Mouse (Mus musculus) heart, adult 18-20 months (tissue): Measurements from ENCODE around the gene Prickle1. TPM values are rescaled to one million over a fixed set of nuclear protein-coding genes. Genes with fewer than 3 reads are reported as not detected.

Experiments
- DNase-seq, 2 experiments: peaks; one replicate each; pipeline ENCODE4 v3.0.0; 2021 to 2022; ENCODE audit warnings: mixed read lengths in 1 of 2
- total RNA-seq, 2 experiments: library from RNA; stranded (reverse); gene quantifications; 2 replicates each; pipeline ENCODE4 v1.2.3; 2021

The Prickle1 gene
- total RNA-seq, 2 experiments from 2014 or later: 9.1 to 9.5 TPM

DNA sequence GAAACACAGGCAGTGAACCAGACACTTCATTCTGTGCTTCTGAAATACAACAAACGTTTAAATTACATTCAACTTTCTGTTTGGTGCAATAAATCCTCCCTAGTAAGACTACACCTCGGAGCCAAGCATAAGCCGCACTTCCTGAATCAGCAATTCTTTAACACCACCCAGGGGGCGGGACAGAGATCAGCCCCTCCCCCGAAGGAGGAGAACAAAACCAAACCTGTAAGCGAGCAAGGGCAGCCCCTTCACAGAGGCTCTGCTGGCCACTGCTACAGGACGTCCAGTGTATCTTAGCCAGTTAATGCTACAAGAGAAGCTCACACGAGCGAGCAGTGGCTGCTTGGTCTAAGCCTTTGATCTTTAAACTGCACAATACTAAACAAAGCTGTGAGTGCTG is 43.5 kb downstream of the Prickle1 start:
- DNase-seq: peak; percentile 43 to 68

DNA sequence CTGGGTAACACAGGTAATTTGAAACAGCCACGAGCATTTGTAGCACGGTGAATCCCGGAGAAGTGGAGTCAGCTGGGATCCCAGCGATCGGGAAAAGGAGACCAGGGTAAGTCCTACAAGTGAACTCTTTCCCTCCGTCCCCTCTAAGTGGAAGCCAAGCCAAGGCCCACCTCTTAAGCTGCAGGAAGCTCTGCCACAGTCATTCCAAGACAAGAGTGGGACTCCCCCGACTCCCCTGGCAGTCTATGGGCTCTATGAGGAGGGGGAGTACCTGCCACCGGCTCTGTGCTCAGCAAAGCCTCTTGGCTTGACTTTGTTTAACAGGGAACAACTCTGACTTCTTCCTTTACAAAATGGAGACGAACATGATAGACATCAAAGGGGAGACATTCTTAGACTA is 47.4 kb downstream of the Prickle1 start:
- no peak for DNase-seq

DNA sequence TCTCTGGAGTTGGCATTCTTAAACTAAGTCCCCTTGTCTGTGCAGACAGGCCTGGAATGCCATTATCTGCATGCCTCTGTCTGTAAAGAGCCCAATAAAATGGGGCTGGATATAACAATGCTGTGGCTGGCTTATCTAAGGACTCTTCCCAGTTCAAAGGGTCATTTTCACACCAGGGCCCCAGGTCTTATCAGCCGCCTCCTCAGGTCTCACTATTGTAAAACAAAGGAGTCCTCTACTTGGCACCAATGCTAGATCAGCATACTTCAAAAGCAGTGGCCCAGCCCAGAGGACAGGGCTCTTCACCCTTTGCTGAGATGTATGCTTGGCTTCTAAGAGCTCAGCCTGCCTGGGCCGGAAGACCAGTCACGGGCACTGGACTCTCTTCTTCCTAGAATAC is 56.3 kb downstream of the Prickle1 start:
- DNase-seq: no peak

DNA sequence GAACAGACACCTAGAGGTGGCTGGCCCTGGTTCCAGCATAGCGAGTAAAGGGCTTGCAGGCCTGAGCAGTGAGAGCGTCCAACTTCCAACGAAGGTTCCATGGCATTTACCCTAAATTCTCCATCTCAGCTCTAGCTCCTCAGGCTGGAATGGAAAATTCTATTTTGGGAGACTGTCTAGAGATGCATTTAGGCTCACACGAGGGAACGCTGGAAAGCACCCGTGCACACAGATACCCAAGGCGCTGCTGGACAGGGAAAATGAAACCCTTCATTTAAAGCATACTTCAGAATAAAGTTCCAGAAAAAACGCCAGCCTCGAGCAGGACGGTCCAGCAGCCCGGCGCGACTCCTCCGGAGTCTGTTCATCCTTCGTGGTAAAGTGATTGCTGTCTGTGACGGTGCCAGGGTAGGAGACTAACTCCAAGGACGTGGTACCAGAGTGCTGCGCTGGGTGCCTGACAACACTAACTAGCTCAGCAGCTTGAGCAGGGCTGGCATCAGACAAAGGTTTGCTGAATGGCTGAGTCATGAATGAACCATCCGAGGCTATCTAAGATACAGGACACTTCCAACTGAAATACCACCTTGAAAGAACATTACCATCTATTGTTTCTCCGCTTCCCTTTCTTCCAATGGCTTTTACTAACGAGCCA is 57.0 kb downstream of the Prickle1 start:
- peak in 1 of 2 experiments; percentile 40 for DNase-seq

DNA sequence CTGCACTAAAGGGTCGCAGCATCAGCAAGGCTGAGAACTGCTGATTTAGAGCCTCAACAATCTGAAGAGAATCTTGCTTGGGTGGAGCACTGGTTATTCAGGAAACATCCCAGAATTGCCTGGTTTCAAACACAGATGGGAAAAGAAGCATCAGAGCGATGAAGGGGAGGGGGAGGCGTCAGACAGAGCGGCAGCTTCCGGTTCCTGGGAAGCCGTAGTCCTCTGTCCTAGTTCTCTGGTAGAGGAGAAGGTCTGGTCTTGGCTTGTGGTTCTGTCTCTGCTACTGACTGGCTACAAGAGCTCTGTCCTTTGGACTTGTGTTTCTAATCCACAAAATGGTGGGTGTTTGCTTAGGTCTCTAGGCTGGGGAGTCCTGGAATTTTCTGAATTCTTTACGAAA is 57.9 kb downstream of the Prickle1 start:
- DNase-seq: no peak

DNA sequence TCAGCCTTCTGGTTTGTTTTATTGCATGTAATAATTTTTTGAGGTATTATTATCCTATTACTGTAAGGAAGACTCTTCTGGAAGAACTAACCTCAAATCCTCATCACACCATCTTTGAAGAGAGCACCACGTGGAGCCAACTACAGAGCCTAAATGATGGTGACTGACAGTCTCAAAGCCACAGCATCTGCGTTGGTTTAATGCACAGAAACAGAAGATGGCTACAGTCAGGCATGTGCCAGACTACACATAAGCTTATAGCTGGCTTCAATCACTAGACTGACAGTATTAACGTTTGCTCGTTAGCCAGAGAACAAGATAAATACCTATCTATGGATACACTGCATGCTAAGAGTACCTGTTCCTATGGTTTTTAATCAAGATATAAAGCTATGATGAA is 59.5 kb downstream of the Prickle1 start:
- DNase-seq: no peak

DNA sequence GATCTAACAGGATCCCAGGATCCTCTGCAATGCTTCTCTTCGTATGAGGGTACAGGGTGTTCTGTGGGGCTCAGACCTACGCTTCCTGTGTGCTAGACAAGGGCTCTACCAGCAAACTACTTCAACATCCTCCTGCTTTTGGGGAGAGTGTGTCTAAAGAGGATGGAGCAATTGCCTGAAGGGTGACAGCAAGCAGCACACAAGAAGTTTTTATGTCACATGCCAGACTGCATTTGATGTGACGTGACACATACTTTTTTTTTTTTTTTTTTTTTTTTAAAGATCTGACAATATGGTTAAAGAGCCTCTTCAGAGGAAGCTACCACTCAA is 65.0 kb downstream of the Prickle1 start:
- no peak for DNase-seq

DNA sequence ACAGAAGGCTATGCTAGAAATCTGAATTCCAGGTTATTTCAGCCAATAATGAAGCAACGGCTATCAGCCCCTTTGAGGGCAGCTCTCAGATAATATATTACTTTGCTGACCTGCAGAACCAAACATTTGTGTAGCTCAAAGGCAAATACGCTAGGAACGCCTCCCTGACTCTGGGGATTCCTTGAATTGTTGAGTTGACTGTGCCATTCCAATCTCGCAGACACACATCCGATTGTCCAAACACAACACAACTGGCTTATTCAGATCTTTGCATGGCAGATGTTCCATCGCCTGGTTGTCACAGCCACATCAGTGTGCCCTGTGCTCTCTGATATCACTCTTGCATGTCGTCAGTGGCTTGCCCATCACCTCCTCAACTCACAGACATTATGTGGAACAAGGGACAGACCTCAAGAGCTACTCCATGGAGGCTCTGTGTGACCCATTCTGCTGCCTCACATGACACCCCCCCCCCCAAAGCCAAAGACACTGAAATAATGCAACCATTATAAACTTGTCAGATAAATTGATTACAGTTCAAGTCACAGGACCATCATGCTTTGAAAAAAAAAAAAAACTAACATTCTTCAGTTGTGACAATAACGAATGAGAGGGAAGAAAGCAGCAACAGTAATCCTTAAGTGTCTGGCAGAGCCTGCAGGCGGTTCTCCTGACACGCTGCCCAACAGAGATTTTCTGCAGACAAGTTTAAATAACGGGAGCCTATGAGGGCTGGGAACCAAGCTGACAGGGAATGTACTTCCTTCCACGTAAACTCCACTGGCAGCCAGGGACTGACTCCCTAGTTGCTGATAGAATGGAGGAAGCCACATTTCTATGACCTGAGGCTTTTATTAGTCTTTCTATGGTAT is 65.6 kb downstream of the Prickle1 start:
- DNase-seq: peak in 1 of 2 experiments; percentile 17

DNA sequence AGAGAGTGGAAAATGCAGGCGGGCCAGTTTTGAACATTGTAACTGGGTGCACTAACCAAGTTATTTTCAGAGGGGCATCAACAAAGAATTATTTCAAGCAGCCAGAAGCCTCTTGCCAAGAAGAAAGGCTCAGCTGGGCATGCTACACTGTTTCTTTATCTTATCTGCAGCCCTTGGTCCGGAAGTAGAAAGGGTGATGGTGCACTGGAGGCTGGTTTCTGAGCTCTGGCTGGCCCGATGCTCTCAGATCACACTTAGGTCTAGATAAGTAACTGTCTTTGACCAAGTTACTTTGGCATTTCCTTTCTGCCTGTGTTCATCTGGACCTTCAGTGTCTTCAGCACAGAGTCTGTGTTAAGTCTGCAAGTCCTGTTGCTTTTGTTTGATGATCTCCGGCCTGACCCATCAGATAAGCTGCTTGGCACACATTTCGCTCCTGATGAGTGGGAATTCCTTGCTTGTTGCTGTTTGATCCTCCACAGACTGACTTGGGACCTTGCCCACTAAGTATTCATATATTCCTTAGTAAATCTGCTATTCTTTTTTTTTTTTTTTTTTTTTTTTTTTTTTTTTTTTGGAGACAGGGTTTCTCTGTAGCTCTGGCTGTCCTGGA is 70.3 kb downstream of the Prickle1 start:
- peak; percentile 24 to 33 for DNase-seq

DNA sequence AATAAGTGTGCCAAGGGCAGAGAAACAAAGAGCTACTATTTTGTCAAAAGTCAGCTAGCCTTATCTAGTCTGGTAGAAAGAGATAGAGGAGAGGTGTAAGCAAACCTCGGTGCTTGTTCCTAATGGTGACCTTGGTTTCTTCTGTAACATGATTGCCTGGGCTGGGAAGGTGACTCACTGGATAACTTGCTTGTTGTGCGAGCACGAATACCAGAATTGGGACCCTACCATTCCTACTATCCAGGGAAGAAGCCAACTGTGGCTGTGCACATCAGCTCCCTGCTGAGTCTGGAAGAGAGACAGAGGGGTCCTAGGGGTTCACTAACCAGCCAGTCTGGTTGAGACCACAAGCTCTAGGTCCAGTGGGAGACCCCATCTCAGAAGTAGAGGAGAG is 73.9 kb downstream of the Prickle1 start:
- DNase-seq: peak in 1 of 2 experiments; percentile 18

DNA sequence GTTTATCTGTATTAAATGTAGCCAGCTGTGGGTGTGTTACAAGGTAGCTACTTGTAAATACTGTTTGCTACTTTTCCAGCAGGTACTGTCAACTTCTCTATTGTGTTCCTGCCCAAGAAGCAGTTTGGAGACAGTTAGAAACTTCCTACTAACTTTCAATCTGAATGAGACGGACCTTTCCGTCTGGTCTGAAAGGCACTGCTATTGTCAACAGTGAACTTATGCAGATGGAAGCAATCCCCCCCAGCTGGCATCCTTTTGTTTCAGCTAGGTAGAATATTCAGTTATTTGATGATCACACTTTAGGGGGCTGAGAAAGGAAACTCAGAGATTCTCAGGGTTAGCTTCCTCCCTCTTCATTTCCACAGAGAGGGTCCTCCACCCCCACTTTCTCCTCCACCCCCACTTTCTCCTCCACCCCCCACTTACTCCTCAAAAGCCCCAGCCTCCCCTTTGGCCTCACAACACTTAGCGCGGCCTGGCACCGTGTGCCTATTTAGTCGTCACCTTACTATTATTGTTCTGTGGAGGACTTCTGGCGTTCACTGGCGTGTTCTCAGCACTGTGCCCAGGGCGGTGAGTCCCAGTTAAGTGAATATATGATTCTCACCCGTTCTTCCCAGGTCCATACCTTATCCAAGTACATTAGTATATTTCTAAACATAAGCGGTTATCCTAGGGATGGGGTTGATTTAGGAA is 74.5 kb downstream of the Prickle1 start:
- peak; percentile 41 to 43 for DNase-seq

DNA sequence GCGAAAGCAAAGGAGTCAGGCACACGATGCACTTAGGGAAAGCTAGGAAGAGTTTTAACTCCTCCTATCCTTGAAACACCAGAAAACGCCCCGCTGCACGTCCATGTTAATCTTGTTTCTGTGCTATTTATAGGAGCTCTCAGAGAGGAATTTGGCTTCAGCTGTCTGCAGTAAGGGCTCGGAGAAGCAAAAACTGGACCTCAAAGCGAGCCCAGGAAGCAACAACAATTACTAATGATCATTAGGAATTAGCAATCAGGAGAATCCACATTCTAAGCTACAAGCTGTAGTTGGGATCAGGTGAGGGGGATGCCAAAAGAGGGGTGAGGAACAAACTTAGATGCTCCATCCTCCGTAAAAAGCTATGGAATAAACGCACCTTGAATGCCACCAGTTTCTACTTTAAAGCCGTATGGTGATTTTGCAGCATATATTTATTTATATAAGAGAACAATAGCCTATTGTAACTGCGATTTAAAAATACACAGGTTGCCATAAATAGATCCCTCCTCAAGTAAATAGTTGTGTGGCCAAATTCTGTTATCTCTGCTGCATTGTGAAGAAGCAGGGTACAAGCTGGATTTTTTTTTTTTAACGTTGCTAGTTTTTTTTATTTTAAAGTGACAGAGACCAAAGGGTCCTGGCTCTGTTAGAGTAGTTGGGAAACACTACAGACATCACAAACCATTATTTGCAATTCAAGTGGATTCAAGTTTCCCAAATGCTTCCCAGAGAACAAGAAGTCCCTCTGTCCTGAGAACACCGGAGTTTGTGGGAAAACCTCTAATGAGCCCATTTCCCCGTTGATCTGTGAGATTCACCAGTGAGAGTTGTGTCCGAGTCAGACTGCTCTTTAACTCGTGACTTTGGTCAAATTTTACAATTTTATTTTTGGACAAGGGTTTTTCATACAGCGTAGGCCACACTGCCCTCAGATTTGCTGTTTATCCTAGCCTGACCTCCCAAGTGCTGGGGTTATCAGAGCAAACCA is 75.6 kb downstream of the Prickle1 start:
- DNase-seq: peak; percentile 65 to 66

DNA sequence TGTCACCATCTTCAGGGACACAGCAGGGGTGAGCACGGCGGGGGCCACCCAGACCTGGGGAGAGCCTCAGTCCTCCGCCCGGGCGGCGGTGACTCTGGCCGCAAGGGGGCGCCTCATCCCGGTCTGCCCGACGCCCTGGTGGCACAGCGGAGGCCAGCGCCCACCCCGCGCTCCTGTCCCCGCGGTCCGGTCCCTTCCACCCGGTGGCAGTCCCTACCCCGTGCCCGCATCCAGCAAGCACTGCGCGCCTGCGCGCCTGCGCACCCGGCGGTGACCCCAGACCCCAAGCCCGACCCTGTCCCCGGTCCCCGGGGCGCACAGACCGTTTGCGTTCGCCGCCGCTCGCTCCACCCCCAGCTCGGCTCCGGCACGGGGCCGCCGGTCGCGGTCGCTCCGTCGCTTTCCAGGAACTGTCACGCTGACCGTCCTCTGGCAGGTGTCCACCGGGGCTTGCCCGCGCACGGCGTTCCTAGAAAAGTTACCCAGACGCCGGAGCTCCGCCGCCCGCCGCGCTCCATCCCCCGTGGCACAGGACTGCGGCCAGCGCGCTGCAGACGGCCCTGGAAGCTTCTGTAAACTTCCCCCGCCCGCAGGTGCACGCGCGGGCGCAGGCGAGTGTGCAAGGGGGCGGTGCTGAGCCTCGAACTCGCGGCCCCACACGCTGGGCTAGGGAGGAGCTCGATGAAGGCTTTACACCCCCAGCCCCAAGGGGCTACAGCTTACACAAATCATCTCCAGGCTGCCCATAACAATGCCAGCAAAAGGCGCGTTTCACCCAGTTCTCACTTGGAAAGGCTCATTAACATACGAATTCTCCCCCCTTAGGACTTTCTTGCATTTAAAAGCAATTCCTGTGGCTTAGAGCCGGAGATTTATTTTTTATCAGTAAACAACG is 76.5 kb downstream of the Prickle1 start:
- DNase-seq: peak; percentile 89 to 92

DNA sequence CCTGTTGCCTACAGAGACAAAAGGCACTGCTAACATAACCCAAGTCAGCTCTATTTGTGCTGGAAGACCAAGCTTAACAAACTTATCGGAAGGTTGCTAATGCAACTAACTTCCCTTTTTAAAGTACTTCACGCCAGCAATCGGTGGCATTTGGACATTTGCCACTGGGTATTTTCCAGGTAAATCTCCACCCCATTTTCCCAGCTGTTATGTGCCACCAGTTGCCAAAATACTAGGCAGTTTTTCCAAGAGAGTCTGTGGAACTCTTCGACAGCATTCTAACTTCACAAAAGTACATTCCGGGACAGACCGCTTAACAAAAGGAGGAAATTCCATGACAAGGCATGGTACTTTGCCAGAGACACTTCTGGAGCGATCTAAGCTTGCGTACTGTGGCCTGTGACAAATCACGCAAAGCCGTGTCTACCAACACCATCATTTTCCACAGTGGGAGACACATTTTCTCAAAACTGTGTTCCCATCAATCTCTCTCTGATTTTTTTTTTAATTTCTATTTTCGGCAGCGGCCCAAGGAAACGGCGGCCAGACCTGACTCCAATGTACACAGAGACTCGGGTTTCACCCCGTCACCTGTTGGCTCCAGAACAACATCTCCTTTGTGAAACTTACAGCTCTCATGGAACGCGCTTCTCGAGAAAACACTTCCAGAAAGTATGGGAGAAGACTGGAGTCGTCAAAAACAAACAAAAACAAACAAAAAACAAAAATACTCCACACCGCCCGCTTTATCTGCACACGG is 77.4 kb downstream of the Prickle1 start:
- peak; percentile 77 to 81 for DNase-seq

DNA sequence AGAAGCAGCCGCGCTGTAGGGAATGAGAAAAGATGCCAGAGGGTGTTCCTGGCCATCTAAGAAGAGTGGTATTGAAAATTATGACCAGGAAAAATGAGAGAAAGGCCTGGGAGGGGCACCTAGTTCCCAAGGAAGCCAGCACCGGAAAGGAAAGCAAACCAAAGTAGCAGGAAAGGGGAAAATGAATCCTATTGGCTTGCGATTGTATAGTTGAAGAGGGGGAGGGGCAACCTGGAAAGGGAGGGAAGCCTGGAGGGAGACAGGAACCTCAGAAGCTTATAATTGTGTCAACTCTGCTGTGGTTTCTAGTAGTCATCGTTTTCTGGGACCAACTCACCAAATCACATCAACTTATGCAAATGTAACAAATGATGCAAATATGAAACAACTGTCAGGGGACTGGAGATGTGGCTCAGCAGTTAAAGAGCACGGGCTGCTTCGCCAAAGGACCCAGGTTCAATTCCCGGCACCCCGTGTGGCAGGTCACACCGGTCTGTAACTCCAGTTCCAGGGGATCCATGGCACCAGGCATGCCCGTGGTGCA is 78.6 kb downstream of the Prickle1 start:
- DNase-seq: peak in 1 of 2 experiments; percentile 28

DNA sequence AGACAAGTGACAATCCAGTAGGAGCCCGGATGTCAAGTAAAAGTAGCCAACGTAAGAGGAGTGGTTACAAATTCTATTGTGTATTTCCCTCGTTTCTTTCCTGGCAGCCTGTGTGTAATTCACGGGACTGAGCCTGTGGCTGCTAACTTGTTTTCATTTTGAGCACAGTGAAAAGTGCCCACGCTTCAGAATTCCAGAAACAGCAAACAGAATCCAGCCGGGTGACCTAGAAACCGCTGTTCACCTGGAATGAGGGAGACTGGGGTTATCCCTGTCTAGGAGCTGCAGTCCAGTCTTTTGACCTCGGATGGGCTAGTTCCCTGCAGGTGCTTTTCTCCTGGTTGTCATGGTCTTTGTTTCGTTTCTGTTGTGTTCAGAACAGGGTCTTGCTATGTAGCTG is 80.4 kb downstream of the Prickle1 start:
- DNase-seq: no peak

DNA sequence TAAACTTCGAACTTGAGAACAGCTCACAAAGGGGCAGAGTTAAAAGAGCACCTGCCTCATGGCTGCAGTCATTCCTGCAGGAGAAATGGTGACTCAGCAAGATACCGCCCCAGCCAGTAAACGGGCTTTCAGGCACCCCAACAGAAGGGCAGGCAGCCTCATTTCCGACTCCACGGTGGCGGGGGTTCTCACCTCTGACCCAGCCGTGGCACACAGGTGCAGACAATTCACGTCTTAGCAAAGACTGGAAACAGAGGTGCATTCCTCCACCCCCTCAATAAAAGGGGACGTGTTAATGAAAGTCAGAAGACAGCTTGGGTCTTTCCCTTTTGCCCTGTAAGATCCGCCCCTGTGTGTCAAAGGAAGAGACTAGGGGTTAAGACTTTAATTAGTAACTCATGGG is 81.8 kb downstream of the Prickle1 start:
- peak in 1 of 2 experiments; percentile 29 for DNase-seq

DNA sequence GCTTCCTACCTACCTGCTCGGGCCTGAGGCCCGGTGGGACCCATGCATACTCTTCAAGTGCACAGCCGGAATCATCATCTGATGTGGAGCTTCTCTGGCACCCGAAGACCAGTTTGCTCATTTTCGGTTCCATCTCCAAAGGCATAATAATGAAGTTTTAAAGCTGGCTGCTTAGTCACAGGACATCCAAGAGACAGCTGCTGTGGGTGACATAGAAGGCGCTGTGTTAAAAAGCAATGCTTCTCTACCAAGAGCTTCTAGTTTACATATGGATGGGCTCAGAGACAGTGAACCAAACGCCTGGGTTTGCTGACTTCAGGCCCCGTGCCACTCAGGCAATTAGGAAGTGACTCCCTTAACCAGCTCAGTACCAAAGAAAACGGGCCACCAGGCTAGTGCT is 83.3 kb downstream of the Prickle1 start:
- no peak for DNase-seq

DNA sequence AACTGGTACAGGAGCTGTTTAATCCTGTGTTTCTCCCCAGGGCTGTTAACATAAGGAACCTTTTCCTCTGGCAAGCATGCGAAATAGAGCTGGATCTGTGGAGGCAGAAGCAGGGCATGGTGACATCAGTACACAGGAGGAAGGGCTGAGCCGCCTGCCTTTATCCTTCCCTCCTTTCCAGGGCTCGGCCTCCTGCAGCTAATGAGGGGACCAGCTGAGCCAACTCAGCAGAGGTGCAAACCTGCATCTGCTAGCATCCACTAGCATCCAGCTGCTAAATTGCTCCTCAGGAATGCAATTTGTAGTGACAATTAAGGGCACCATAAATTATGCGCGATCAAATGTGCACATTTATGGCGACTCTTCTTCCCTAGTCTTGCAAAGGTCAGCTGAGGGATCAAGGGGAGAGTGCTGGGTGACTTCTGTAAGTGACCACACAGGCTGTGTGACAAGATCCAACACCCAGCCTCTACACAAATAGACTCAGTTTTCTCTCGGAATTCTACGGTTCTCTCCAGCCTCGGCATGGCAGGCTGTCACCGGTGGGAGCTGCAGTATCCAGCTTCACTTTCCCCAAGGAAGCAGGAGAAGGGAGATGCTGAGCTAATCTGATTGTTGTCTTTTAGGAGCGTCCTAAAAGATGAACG is 84.9 kb downstream of the Prickle1 start:
- no peak for DNase-seq
